Mouse (Mus musculus): Measurements from ENCODE around the gene Zdhhc5. TPM values are rescaled to one million over a fixed set of nuclear protein-coding genes. Genes with fewer than 3 reads are reported as not detected.
"Not testable (repeated sequence)": the region's sequence is repeated elsewhere in the genome, so short reads cannot be mapped to it uniquely, and the experiment has no call there.

Gene Zdhhc5
- polyA plus RNA-seq, 1 experiment from 2014 or later = 17.6 TPM

DNA sequence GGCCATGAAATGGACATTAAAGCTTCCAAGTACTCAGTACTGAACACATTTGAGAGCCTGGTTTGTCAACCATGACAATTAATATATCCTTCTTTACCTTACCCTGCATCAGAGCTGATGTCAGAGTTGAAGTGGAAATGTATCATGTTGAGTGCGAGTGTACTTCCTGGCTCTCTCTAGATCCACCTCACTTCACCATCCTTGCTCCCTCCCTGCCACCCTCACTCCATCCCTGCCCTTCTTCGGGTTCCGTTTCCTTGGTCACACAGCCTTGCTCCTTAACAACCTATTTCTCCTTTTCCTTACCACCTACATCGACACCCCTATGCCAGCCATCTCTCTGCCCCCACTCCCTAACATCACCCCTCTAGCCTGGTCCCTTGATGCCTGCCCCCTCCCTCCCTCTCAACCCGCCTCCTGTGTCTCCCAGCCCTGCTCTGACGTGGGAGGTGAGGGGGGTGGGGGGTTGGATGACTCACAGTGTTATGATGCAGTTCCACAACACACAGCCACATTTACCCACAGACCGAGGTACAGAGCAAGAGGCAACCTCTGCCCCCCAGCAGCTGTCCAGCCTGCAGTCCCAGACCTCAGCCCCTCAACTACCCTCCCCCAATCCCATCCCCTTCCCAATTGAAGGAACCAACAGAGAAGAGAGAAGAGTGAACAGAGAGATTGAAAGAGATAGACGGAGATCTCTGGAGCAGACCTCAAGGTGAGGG is 18.8 kb upstream of the Zdhhc5 start, which contains the start of gene Ypel4:
TSS of gene Ypel4 (plus strand) at position 480 of the 722 bp plus-strand sequence.
- peak within 1 kb of the TSS; percentile 64 for H3K4me3 ChIP-seq
- H3K27ac ChIP-seq (replicated peaks) = peak within 1 kb of the TSS; percentile 92
- peaks cover 55% of the 10 kb centered on the region for H3K4me1 ChIP-seq (replicated peaks)
- WGBS = 4% methylated on average over 8 of the region's 8 CpGs
- peak; percentile 83 for ATAC-seq (ENCODE audit: low read depth)
- H3K36me3 ChIP-seq = no peaks in the 10 kb centered on the region
- H3K27me3 ChIP-seq = no peaks in the 10 kb centered on the region
- peak within 1 kb of the TSS; percentile 89 for H3K9ac ChIP-seq
- H3K9me3 ChIP-seq = no peaks in the 10 kb centered on the region
- peak within 1 kb of the TSS; percentile 78 for H3K4me2 ChIP-seq

DNA sequence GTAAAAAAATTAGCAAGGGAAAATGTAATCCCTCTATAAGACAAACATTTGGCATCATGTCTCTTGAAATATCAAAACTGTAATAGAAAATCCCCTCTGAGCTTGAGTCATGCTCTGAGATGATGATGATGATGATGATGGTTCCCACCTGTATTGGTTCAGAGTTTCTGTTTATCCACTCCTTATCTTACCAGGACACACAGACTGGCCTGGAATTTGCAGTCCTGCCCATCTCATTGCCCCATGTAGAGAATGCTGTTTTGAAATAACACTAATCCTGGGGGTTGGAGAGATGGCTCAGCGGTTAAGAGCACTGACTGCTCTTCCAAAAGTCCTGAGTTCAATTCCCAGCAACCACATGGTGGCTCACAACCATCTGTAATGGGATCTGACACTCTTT is 17.4 kb upstream of the Zdhhc5 start:
- no peaks in the 10 kb centered on the region for H3K9me3 ChIP-seq
- 74% methylated on average over 1 of the region's 1 CpGs for WGBS
- peaks cover 46% of the 10 kb centered on the region for H3K4me1 ChIP-seq (replicated peaks)
- H3K36me3 ChIP-seq = no peaks in the 10 kb centered on the region
- H3K4me2 ChIP-seq = no peak overlapping the region
- H3K27ac ChIP-seq (replicated peaks) = no peak overlapping the region
- no peak overlapping the region for H3K9ac ChIP-seq
- no peak for ATAC-seq (ENCODE audit: low read depth)
- no peak overlapping the region for H3K4me3 ChIP-seq
- no peaks in the 10 kb centered on the region for H3K27me3 ChIP-seq

DNA sequence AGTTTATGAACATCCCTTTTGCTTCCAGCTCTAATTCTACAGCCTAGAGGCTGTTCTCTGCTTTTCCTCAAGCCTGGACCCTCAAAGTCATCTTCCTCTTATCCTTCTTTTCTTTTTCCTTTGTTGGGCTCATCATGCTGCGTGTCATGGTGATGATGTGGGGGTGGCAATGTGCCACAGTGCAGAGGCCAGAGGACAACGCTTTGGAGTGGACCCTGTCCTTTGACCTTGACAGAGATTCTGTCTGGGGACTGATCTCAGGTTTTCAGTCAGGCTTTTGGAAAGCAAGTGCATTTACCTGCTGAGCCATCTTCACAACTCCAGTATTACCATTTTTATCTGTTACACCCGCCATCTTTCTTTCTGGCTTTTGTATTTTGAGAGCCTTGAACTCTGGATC is 16.2 kb upstream of the Zdhhc5 start:
- no peak overlapping the region for H3K4me3 ChIP-seq
- H3K4me2 ChIP-seq = no peak overlapping the region
- no peaks in the 10 kb centered on the region for H3K36me3 ChIP-seq
- H3K4me1 ChIP-seq (replicated peaks) = peaks cover 39% of the 10 kb centered on the region
- WGBS = 87% methylated on average over 3 of the region's 3 CpGs
- ATAC-seq (ENCODE audit: low read depth) = no peak
- H3K27me3 ChIP-seq = no peaks in the 10 kb centered on the region
- no peaks in the 10 kb centered on the region for H3K9me3 ChIP-seq
- H3K9ac ChIP-seq = no peak overlapping the region
- no peak overlapping the region for H3K27ac ChIP-seq (replicated peaks)

DNA sequence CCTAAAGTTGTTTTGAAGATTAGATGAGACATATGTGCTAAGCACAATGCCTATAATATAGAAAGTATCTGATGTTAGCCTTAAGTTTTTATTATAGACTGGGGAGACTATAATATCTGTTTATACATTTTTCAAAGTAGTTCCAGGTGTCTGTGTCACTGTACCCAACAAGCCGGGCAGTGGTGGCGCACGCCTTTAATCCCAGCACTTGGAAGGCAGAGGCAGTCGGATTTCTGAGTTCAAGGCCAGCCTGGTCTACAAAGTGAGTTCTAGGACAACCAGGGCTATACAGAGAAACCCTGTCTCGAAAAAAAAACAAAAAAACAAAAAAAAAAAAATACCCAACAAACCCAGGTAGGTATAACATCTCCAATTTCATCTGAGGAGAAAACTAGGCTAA is 13.2 kb upstream of the Zdhhc5 start:
- 84% methylated on average over 5 of the region's 5 CpGs for WGBS
- not testable (repeated sequence) for H3K27me3 ChIP-seq; H3K27ac ChIP-seq (replicated peaks); H3K4me2 ChIP-seq; H3K4me3 ChIP-seq; H3K9ac ChIP-seq; H3K9me3 ChIP-seq; ATAC-seq (ENCODE audit: low read depth)
- peaks cover 32% of the 10 kb centered on the region for H3K4me1 ChIP-seq (replicated peaks)
- peaks cover 16% of the 10 kb centered on the region for H3K36me3 ChIP-seq

DNA sequence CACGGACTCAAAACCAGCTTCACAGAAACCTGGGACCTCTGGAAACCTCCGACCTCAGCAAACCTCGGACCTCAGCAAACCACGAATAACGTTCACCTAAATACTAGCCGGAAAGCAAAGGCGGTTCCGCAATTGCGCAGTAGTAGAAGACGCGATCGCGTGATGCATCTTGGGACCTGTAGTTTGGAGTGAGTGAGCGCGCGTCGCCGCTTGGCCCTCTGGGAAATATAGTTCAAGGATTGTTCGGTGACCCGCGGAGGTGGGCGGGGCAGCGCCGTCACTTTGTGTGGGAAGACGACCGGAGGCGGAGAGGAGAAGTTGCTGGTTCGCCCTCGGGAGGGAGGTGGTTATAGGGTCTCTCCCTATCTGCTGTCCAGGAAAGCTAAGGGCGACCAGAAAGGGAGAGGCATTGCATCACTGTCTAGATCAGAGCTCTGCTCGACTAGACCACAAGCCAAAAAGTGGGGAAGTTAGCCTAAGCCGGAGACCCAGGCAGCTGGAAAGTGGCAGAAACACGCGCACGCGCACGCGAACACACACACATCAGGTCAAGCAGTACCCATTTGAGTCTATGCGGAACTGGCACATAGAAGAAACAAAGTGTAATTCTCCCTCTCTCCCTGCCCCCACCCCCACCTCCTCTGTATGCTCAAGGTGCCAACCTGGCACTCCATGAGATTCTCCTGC is 12.3 kb upstream of the Zdhhc5 start, which contains the start of gene Clp1:
TSS of gene Clp1 (minus strand) at position 179 of the 687 bp plus-strand sequence.
- peaks cover 21% of the 10 kb centered on the region for H3K36me3 ChIP-seq
- no peaks in the 10 kb centered on the region for H3K9me3 ChIP-seq
- under 1% methylated on average over 39 of the region's 39 CpGs for WGBS
- no peaks in the 10 kb centered on the region for H3K27me3 ChIP-seq
- peaks cover 29% of the 10 kb centered on the region for H3K4me1 ChIP-seq (replicated peaks)
- peak within 1 kb of the TSS; percentile 88 for H3K27ac ChIP-seq (replicated peaks)
- peak within 1 kb of the TSS; percentile 95 for H3K4me2 ChIP-seq
- peak; percentile 95 for ATAC-seq (ENCODE audit: low read depth)
- H3K9ac ChIP-seq = peak within 1 kb of the TSS; percentile 76
- peak within 1 kb of the TSS; percentile 62 for H3K4me3 ChIP-seq

DNA sequence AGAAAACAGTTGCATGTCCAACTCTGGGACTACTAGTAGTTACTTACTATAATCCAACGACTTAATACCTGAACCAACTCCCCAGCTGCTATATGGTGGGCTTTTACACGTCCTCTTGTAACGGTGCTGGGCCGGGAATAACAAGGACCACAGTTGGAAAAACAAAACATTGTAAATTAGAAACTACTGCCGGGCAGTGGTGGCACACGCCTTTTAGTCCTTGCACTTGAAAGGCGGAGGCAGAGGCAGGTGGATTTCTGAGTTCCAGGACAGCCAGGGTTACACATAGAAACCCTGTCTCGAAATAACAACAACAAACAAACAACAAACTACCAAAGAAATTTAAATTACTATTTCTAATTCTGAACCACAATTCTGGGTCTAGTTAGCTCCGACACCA is 11.7 kb upstream of the Zdhhc5 start:
- Histone ChIP-seq H3K36me3 (peaks cover 21% of the 10 kb centered on the region), H3K4me2 (peak overlapping the region; percentile 95), H3K9ac (peak overlapping the region; percentile 76), H3K4me1 (replicated peaks) (peaks cover 29% of the 10 kb centered on the region), H3K27me3 (no peaks in the 10 kb centered on the region), H3K4me3 (peak overlapping the region; percentile 62), H3K27ac (replicated peaks) (0 out of 2 replicates have a peak overlapping the region, but pooled peaks have one; percentile 88), H3K9me3 (no peaks in the 10 kb centered on the region)
- ATAC-seq (ENCODE audit: low read depth) = peak; percentile 25
- 5% methylated on average over 9 of the region's 9 CpGs for WGBS

DNA sequence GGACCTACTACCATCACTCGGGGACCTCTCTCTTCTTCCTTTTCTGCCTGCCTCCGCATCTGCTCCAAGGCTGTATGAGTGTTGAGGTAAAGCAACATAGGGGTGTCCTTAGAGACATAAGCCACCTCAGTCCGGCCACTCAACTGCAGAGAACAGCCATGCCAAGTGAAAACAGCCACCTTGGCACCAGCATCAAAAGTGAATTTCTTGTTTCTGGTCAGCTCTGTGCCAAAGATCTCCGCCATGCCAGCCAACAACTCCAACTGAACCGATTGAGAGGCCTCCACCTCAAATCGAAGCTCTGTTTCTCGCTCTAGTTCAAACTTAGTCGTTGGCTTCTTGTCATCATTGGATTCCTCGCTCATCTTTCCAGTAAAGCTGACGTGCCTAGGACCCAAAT is 10.8 kb upstream of the Zdhhc5 start:
- H3K4me3 ChIP-seq = peak overlapping the region; percentile 62
- no peak for ATAC-seq (ENCODE audit: low read depth)
- H3K27me3 ChIP-seq = no peaks in the 10 kb centered on the region
- H3K36me3 ChIP-seq = peaks cover 29% of the 10 kb centered on the region
- H3K4me2 ChIP-seq = peak overlapping the region; percentile 95
- no peaks in the 10 kb centered on the region for H3K9me3 ChIP-seq
- WGBS = 97% methylated on average over 10 of the region's 10 CpGs
- H3K4me1 ChIP-seq (replicated peaks) = peaks cover 29% of the 10 kb centered on the region
- H3K27ac ChIP-seq (replicated peaks) = no peak overlapping the region
- no peak overlapping the region for H3K9ac ChIP-seq

DNA sequence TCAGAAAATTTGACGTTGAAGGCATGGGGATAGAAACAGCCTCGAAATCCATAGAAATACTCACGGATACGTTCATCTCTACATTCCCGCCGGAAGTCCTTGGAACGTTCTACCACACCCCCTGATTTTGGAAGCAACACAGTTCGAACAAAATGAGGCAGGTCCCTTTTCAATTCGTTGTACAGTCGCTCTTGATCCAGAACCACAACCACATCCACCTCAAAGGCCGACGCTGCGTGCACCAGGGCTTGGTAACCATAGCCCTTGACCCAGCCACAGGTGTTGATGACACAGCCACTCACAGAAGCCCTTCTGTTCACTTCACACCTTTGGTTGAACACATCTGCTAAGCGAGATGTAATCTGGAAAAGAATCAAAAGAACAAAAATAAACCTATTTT is 8.9 kb upstream of the Zdhhc5 start:
- ATAC-seq (ENCODE audit: low read depth) = no peak
- Histone ChIP-seq H3K9me3 (no peaks in the 10 kb centered on the region), H3K36me3 (peaks cover 29% of the 10 kb centered on the region), H3K4me1 (replicated peaks) (peaks cover 29% of the 10 kb centered on the region), H3K4me2 (no peak overlapping the region), H3K27me3 (no peaks in the 10 kb centered on the region), H3K4me3 (no peak overlapping the region), H3K27ac (replicated peaks) (no peak overlapping the region), H3K9ac (no peak overlapping the region)
- WGBS = 97% methylated on average over 14 of the region's 14 CpGs

DNA sequence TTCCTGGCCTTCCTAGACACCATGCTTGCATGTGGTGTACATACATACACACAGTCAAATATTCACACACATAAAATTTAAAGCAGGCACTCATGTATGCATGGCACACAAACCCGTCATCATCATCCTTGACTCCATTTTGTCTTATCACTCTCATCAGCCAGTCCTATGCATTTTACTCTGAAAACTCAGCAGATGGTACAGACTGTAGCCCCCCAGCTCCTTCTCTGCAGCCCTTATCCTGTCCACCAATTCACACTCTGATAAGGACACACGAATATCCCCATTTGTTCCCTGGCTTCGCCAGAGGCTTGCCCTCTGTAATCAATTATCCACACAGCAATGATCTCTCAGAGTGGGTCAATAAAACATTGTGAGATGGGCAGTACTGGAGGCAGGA is 6.2 kb upstream of the Zdhhc5 start:
- H3K27me3 ChIP-seq = no peaks in the 10 kb centered on the region
- 0 out of 2 replicates have a peak overlapping the region, but pooled peaks have one; percentile 2 for H3K9ac ChIP-seq
- peaks cover 27% of the 10 kb centered on the region for H3K4me1 ChIP-seq (replicated peaks)
- H3K36me3 ChIP-seq = peaks cover 29% of the 10 kb centered on the region
- H3K4me2 ChIP-seq = no peak overlapping the region
- no peak overlapping the region for H3K4me3 ChIP-seq
- WGBS = 58% methylated on average over 3 of the region's 3 CpGs
- H3K27ac ChIP-seq (replicated peaks) = no peak overlapping the region
- H3K9me3 ChIP-seq = no peaks in the 10 kb centered on the region
- ATAC-seq (ENCODE audit: low read depth) = no peak

DNA sequence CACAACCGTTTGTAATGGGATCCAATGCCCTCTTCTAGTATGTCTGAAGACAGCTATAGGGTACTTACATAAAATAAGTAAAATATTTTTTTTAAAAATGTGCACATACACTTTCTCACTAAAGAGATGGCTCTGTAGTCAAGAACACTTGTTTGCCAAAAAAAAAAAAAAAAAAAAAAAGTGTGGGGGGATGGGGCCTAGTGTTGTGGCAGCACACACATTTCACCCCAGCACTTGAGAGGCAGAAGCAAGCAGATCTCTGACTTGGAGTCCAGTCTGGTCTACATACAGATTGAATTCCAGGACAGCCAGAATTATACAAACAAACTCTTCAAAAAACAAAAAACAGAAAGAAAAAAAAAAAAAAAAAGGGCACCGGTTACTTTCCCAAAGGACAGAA is 5.7 kb upstream of the Zdhhc5 start:
- Histone ChIP-seq H3K4me3 (no peak overlapping the region), H3K4me2 (no peak overlapping the region), H3K4me1 (replicated peaks) (peaks cover 24% of the 10 kb centered on the region), H3K9ac (no peak overlapping the region), H3K9me3 (no peaks in the 10 kb centered on the region), H3K27ac (replicated peaks) (no peak overlapping the region), H3K36me3 (peaks cover 28% of the 10 kb centered on the region), H3K27me3 (no peaks in the 10 kb centered on the region)
- no peak for ATAC-seq (ENCODE audit: low read depth)
- 90% methylated on average over 2 of the region's 2 CpGs for WGBS

DNA sequence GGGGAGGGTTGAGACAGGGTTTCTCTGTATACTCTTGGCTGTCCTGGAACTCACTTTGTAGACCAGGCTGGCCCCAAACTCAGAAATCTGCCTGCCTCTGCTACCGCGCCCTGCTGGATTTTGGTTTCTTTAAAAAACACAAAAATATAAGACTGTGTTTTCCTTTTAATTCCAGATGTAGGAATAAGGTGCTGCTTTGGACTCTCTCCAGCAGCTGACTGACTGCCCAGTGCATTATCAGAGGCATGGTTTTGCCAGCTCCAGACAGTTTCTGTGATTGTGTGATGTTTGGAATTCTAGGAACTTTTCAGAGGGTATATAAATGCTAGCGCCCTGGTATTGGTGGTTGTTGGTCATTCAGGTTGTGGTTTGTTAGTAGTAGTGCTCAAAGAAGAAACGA is 2.4 kb upstream of the Zdhhc5 start:
- H3K27ac ChIP-seq (replicated peaks) = no peak overlapping the region
- peaks cover 28% of the 10 kb centered on the region for H3K4me1 ChIP-seq (replicated peaks)
- no peak for ATAC-seq (ENCODE audit: low read depth)

More for the DNA sequence above, 2.4 kb upstream of the Zdhhc5 start:
- Histone ChIP-seq H3K36me3 (peaks cover 8% of the 10 kb centered on the region; the same call in 1 of the 2 replicates), H3K4me3 (no peak overlapping the region), H3K9ac (no peak overlapping the region), H3K27me3 (no peaks in the 10 kb centered on the region), H3K9me3 (no peaks in the 10 kb centered on the region), H3K4me2 (no peak overlapping the region)
- 96% methylated on average over 4 of the region's 4 CpGs for WGBS

Measured in neural tube, embryonic 13.5 days (tissue).